Mouse (Mus musculus) thymus, adult 18-20 months (tissue): ENCODE measurements around the gene Gdpd5.

Source experiments
- DNase-seq, 2 experiments: peaks; one replicate each; pipeline ENCODE4 v3.0.0; 2022; ENCODE audit warnings: mixed read lengths in 2 of 2

Gdpd5 gene

DNA sequence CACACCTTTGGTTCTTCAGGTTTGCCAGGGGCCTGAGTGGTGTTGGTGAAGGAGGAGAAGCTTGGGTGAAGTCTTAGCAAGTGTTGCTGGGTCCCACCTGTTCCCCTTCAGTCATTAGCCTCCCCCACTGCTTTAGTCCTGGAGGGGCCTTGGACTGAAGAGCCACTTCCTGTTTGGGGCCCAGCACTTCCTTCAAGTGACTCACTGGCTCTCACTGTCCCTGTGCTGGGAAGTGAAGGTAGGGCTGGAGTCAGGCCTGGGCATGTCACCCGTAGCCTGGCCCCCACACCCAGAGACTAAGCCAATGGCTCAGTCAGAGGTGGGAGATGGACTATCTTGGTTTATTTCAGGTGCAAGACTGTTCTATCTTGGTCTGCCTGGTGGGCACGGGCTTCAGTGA is 26.4 kb downstream of the Gdpd5 start:
- no peak for DNase-seq

DNA sequence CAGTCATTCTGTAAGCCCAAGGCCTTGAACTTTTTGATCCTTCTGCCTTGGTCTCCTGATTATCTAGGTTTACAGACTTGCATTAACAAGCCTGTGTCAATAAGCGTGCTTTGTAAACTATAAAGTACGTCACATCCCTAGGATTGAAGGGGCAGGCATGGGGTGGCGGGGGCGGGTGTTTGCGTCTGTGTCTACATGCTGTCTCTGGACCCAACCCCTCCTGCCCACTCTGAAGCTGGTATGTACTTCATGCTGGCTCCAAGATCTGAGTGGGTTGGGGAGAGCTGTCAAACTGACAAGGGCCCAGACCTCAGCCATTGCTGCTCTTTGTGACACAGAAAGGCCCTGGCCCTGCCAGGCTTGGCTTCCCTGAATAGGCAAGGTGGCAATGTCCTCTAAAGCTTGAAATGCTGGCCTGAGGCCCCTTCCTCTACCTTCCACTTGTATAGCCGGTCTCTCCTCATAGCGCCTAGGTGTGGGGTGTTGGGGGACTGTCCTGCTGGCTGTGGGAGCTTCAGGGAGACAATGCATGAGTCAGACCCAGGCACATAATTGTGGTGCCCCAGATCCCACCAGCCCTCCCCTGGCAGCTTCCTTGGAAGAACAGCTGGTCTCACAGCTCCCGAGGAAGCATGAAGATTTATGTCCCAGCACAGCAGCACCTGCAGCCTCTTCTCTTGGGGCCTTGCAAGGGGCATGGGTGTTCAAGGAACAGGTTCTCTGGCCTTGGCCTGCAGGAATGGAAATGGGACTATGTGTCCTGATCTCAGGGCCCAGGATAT is 28.4 kb downstream of the Gdpd5 start:
- DNase-seq, result no peak

DNA sequence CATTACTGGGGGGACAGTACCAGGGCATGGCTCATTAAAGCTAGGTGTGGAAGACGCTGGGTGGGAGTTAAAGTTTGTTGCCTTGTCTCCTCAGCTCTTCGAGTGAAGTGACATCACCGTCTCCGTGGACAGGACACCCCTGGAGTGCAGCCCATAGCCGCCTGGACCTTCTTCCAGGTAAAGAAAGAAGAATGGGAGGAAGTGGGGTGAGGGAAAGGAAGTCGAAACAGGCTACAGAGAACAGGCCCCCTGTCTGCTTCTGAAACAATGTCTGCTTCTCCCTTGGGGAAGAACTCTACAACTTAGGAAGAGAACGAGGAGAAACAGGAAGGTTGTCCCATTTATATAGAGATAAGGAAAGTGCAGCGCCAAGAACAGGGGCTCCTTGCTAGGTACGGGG is 29.1 kb downstream of the Gdpd5 start:
- no peak for DNase-seq

DNA sequence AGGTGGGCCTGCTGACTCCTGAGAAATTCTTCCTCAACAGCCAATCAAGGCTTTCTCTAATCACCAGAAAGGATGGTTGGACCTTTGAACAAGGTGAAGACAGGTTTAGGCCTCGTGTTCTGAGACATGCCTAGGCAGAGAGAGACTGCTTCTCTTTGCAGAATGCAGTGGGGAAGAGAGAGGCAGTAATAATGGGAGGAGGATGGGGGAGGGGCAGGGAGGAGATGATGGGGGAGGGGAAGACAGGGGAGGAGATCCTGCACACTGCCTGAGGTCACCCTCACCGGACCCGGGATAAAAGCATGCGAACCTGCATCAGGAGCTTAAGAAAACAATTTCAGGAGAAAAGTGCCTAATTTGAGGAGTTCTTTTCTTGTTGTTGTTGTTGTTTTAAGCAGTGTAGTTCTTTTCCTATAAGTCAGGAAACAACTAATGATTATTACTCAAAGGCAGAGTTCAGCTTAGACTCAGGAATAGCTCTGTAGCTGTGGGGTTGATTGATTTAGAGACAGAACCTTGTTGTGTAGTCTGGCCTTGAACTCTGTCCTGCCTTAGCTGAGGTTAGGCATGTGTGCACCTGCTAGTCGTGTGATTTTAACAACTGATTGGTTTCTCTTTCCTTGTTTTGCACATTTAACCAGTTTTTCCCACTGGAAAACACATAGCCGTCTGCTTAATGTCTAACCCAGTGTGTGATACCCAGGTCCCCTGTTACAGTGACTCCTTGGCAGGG is 30.0 kb downstream of the Gdpd5 start:
- DNase-seq, result no peak

DNA sequence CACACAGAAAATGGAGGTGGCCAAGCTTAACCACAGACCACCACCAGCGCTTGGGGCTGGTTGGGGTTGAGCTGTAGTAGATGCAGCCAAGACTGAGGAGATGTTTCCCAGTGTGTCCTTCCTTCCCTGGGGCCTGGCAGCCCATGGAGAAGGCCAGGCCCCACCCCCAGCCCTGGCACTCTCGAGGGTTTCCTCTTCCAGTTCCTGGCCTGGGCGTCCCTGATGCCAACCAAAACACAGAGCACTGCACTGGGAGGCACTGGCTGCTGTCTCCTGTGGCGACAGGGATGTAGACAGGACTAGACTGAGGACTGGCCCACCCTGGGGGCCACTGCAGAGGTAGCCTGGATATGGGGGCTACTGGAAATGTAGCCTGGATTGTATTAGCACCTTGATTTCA is 33.8 kb downstream of the Gdpd5 start:
- no peak for DNase-seq

DNA sequence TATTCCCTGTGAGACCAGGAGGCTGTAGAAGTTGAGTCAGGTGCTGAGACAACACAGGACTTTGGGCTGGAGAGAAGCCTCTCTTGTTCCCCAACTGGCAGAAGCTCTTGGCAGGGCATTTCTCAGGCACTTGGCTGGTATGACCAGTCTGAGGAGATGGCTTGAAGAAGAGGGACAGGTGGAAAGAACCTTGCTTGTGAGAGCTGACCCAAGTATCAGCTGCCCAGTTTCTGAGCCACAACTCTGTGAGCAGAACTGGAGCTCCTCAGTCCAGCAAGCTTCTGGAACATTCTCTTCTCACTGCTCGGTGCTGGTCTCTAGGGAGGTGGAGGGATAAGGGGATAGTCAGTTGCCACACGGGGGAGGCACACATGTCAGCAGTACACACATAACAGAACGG is 38.1 kb downstream of the Gdpd5 start:
- DNase-seq, result no peak

DNA sequence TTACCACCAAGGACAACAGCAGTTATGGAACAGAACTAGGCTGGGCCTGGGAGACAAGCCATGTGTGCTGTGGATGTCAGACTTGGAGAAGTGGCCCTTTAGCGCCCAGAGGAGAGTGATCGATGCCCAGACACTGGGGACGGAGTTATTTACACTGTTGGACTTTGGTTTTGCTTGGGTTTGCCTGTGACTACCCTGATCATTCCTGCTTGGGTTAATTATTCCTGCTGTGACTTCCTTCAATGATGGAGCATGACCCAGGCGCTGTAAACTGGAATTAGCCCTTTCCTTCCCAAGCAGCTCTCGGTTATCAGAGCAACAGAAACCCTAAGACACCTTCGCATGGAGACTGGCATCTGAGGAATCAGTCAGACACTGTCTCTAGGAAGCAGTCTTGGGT is 39.8 kb downstream of the Gdpd5 start:
- no peak for DNase-seq

DNA sequence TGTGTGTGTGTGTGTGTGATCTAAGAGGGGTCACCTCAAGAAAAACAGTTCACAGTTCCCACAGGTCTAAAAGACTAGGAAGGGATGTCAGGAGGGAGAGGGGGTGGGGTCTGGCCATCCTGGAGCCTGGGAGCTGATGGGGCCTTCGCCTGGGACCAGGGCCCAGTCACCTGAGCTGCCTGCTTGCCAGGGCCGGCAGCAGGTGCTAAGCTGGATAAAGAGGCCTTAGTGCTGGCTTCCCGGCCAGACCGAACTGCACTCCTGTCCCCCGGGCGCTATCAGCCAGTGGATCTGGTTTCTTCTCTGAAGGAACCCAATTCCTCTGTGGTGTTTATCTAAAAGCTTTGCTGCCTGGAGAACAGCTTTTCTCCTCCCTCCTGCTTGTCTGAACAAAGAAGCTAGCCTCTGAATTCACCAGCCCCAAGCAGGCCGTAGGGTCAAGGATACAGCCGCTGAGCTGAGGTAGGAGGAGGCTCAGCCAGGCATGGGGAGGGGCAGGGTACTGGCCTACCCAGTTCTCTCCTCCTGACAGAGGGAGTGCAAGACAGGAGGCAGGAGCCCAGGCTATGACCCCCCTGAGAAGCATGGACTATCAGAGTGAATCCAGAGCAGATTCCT is 43.4 kb downstream of the Gdpd5 start:
- no peak for DNase-seq

DNA sequence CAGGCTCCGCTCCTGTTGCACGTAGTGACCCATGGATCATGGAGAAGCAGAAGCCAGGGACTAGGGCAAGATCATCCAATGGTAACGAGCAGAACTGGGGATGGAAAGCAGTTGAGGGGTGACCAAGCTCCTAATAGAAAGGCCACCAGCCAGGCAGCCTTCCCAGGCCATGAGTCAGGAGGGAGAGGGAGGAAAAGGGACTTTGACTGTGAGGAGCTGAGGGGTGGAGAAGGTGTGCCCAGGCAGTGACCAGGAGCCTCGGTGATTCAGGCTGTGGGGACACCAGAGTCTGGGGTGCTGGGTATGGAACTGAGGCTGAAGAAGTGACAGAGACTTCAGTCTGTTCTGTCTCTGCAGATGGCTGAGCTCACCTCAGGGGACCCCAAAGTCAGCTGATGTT is 44.5 kb downstream of the Gdpd5 start:
- no peak for DNase-seq

DNA sequence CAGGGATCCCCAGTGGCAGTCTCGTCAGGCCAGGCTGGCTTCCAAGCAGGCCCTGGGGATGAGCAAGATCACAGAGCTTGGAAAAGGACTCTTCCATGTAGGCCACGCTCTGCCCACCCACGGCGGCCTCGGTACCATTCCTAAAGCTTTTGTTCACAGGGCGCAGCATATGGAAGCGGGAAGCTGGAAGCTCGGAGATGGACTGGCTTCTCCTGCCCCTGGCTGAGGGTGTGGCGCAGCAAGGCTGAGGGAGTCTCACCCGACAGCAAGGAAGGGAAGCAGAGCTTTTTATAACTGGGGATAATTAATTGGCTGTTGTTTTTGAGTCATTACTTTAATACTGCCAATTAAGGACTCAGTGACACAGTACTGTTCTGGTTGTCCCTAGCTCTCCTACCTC is 45.8 kb downstream of the Gdpd5 start:
- DNase-seq, result no peak

DNA sequence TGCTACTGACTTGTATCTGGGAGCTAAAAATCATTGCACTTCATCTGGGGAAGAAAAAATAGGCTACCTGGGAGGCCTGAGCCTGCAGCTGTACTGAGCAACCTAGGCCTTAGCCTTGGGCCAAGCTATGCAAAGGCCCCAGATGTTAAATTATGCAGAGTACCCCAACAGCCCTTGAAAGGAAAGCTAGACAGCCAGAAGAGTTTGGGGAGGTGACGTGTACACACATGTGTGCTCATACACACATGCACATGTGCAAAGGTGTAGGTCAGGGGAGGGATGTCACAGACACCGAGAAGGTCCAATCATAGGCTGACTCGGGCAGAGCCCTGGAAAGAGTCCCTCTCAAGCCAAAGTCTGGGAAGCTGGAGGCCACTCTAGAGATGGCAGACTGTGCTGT is 46.8 kb downstream of the Gdpd5 start:
- no peak for DNase-seq

DNA sequence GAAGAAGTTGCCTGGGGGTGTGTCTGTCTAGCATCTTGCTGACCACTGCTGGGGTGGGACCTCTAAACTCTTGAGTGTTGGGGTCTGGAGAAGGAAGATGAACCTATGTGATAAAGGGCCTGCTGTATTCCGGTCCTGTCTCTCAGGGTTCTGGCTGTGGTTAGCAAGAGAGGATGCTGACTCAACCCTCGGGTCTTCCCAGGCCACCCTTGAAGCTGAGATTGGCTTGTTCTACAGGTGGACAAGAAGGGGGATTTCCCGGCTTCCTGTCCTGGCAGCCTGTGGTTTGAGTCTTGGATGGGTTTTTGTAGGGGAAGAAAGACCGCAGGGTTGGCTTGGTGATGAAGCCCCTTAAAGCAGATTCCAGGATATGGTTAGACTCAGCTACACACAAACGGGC is 47.6 kb downstream of the Gdpd5 start:
- no peak for DNase-seq

DNA sequence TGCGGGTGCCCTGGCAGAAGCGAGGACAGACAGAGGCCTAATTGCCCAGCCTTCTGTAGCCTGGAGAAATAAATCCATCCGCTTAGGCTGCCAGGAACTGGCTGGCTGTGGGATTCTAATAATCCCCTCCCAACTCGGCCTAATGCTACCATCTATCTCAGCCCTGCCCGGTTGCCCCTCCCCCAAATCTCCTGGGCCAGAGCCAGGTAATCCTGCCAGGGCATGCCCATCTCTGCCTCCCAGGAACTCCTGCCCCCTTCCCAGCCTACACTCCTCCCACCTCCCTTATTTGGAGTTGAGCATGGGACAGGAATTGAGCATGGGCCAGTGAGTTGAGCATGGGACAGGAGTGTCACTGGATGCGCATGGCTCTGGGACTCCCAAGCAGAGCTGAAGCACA is 48.6 kb downstream of the Gdpd5 start:
- DNase-seq, result no peak

DNA sequence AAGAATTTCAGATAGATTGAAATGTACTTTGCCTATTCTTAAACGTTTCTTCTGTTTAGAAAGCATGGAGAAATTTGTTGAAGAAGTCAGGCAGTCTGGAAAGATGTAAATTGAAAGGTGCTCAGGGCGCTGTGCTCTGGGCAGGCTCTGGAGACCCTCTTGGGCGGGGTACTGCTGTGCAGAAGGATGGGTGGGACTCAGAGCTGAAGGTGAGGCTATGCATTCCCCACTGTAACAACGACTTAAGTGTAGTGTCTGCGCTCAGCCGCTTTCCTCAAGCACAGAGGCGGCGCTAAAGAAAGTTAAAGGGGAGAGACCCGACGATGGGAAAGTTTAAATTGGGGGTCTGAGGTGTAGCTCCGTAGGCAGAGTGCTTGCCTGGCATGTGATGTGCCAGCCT is 49.0 kb downstream of the Gdpd5 start:
- no peak for DNase-seq

DNA sequence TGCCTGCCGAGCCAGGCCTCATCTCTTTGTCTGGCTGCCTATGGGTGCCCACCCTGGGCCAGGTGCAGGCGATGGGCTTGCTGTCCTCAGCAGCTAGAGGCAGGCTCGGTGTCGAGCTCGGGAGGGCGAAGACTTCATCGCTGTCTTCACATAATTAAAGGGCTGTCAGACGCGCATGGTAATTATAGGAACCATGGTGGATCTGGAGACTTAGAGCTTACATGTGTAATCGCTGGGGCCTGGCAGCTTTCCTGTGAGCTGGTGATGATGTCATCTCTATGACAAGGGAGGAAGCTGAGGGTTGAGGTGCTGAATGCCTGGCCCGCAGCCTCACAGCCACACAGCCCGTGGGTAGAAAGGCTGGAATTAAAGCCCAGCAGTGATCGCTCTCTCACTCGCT is 51.0 kb downstream of the Gdpd5 start:
- DNase-seq, result no peak

DNA sequence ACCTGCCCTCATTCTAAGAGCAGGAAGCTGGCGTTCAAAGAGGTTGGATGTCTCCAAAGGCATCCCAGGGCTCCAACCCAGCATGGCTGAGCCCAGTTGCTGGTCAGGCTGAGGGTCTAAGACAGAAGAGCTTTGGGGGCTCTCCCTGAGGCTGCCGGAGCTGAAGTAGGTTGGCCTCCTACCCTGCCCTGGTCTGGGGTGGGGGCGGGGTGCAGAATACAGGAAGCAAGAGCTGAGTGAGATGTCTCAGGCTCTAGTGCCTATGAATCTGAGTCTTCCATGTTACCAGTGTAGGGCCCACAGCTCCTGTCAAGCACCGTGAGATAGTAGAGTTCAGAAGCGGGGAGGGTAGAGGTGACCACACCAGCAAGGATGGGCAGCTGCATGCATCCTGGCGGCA is 51.6 kb downstream of the Gdpd5 start:
- no peak for DNase-seq

DNA sequence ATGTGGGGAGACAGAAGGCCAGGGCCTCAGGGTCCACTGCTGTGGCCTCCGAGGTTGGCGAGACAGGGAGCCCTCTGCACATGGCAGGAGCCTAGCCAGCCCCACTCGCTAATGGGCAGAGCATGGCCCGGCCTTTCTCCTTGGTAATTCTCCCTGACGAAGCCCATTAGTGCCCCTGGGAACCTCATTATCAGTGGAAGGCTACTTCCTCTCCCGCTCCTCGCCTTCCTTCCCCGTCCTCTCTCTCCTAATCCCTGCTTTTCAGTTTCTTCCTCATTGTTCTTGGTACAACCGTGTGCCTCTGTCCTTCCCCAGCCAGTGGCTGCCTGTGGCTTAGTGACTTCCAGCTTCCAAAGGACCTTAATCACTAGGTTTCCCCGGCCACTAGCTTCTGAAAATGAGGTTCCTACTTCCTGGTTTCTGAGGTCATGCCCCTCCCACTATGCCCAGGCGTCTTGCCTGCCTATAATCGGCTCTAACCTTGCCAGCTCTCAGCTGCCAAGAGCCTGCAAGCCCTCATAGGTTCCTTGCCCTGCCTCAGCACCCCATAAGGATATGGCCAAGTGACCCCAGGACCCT is 53.5 kb downstream of the Gdpd5 start:
- DNase-seq, result no peak

DNA sequence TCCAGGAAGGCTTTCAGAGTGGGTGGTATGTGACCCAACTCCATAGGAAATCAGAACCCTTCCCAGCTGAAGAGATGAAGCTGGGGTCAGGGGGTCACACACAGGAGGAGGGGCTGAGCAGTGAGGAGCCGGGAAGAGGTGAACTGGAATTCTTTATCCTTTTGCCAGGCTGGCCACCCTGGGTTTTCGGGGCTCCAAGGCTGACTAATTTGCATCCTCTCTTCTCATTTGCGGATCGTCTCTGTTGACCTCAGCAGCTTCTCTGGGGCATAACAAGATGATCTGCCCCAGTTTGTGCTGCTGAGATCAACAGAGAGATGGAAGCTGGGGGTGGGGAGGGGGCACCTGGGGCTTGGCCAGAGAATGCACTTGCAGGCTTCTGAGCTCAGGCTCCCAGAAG is 55.3 kb downstream of the Gdpd5 start:
- no peak for DNase-seq

DNA sequence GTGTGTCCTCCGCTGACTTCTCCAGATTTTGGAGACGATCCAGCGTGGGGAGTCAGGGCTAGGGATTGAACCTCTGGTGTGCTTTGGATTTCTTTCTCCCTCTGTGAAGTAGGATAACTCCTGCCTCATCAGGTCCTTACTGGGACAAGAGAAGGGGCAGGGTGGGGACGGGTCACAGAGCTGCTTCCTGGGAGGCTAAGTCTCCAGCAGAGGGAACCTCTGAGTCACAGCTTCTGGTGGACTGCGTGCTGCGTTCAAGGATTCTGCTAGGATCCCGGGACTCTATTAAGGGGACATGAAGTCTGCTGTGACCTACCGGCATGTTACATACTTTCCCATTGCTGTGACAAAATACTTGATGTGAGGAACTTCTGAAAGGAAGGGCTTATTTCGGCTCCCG is 57.7 kb downstream of the Gdpd5 start:
- no peak for DNase-seq

DNA sequence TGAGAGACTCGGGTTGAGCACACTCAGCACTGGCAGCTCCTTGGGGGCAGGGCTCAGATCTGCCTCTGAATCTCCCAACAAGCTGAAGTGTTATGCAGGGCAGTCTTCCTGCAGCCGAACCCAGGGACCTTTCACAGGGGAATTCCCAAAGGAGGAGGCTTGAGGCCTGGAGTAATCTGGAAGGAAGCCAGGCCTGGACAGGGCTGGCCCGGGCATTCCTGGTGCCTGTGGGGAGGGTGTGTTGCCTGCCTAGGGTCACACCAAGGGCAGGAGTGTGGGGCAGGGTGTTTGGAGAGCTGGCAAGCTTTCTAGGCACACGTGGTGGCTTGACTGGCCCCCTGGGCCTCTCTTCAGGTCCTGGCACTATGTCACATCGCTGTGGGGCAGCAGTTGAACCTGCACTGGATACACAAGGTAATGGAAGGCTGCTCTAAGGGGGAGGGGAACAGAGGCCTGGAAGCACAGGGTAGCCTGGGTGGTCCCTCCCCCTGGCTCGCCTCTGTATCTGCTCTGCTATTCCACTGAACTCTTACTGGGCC is 60.4 kb downstream of the Gdpd5 start:
- no peak for DNase-seq

DNA sequence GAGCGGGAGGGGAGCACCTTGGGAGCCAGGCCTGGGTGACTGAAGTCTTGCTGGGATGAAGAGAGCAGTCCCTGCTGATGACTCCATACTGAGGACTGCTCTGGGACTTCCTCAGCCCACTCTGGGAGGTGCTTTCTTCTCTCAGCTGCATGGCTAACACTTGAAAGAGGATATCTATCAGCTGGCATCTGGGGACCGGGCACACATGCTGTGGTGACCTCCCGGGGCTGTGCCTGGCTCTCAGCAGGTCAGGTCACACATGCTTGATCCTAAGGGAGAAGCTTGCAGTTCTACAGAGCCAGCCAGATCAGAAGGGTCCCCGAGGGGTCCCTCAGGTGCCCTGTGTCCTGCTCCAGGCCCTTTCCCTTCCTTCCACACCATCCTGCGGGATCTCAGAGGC is 62.0 kb downstream of the Gdpd5 start:
- DNase-seq, result no peak

DNA sequence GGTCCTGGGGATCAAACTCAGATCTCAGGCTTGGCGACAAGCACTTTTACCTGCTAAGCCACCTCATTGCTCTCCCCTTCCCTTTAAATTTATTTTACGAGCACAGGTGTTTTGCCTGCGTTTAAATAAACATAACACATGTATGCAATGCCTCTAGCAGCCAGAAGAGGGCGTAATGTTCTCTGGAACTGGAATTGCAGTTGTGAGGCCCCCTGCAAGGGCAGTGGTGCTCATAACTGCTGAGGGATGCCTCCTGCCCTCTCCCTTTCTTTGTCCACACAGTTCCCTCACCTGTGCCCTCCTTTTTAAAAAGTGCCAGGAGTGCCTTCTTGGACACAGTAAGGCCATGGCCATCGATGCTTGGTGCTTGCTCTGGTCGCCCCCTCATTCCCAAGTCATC is 62.8 kb downstream of the Gdpd5 start:
- no peak for DNase-seq

DNA sequence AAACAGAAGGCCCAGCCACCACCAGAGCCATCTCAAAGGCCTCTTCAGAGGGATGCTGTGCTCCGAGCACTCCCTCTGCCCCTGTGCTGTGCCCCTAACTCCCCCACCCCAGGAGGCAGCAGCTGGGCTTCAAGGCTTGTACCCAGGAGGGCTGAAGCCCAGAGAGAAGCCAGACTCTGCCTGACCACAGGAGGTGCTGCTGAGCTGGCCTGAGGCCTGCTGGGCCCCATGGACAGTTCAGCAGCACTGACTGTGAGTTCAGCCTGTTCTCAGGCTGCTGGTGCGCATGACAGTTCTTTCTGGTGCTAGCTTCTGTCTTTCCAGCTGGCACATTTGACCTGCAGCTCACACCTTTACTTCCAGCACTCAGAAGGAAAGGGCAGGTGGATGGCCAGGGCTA is 64.6 kb downstream of the Gdpd5 start:
- no peak for DNase-seq

DNA sequence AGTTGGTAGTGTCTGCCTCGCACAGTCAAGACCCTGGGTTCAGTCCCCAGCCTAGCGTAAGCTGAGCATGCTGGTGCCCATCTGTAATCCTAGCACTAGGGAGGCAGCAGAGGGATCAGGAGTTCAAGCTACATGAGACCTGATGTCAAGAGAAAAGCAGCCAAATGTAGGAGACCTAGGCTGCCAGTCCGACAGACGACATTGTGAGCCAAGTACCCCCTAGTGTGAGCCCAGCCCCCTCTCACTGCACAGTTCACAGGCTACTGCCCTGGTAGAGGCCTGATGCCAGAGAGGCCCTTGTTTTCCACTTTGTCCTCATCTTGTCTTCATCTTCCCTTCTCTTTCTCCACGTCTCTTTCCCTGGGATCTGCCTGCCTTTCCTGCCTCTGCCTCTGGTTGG is 66.1 kb downstream of the Gdpd5 start:
- DNase-seq, result no peak
